Mouse (Mus musculus) CH12.LX (cell line): ENCODE results near the gene Gm8050. TPM values are rescaled to one million over a fixed set of nuclear protein-coding genes. Genes with fewer than 3 reads are reported as not detected.

Experiments
- polyA plus RNA-seq: library from polyadenylated mRNA; unstranded; fragments of >175 nt; gene quantifications from 2 replicates; pipeline ENCODE4 v1.2.1, GENCODE M21; 2012; ENCODE audit warnings: low read depth; ENCODE audit not compliant: insufficient read length
- total RNA-seq, 2 experiments: library from RNA; depleted of rRNA; stranded (reverse); fragments of 300-350 nt in 1 of 2; fragments of >200 nt in 1 of 2; gene quantifications; 2 replicates each; pipeline ENCODE4 v1.2.3; 2012 to 2014

Gene Gm8050
- total and polyA plus RNA-seq, 3 experiments: not detected

Other genes with a start within 250 kb of the Gm8050 start
- not detected in 2 replicates for gene Gm8356, start 183.0 kb downstream of the Gm8050 start, total RNA-seq (2012; rRNA removed)
- gene Gm8356, start 183.0 kb downstream of the Gm8050 start, total RNA-seq (2014; rRNA removed): not detected in 2 replicates
- not detected in 2 replicates for gene Gm8356, start 183.0 kb downstream of the Gm8050 start, polyA plus RNA-seq
- gene Gm3629, start 129.6 kb downstream of the Gm8050 start, total RNA-seq (2012; rRNA removed): not detected in 2 replicates
- gene Gm3629, start 129.6 kb downstream of the Gm8050 start, total RNA-seq (2014; rRNA removed): not detected in 2 replicates
- gene Gm3629, start 129.6 kb downstream of the Gm8050 start, polyA plus RNA-seq: not detected in 2 replicates
- not detected in 2 replicates for gene Gm3460, start 97.8 kb downstream of the Gm8050 start, total RNA-seq (2012; rRNA removed)
- gene Gm3460, start 97.8 kb downstream of the Gm8050 start, total RNA-seq (2014; rRNA removed): not detected in 2 replicates
- not detected in 2 replicates for gene Gm3460, start 97.8 kb downstream of the Gm8050 start, polyA plus RNA-seq
- not detected in 2 replicates for gene Gm10251, start 36.1 kb downstream of the Gm8050 start, total RNA-seq (2012; rRNA removed)
- not detected in 2 replicates for gene Gm10251, start 36.1 kb downstream of the Gm8050 start, total RNA-seq (2014; rRNA removed)
- gene Gm10251, start 36.1 kb downstream of the Gm8050 start, polyA plus RNA-seq: not detected in 2 replicates
- 0.42 and 0.46 TPM in 2 replicates for gene Gm3636, start 22.1 kb upstream of the Gm8050 start, total RNA-seq (2012; rRNA removed)
- 1.8 and 2.2 TPM in 2 replicates for gene Gm3636, start 22.1 kb upstream of the Gm8050 start, total RNA-seq (2014; rRNA removed)
- 0.79 and 1.0 TPM in 2 replicates for gene Gm3636, start 22.1 kb upstream of the Gm8050 start, polyA plus RNA-seq
- gene Gm8362, start 54.2 kb upstream of the Gm8050 start, total RNA-seq (2012; rRNA removed): not detected in 2 replicates
- gene Gm8362, start 54.2 kb upstream of the Gm8050 start, total RNA-seq (2014; rRNA removed): not detected in 2 replicates
- not detected in 2 replicates for gene Gm8362, start 54.2 kb upstream of the Gm8050 start, polyA plus RNA-seq
- gene Gm3642, start 120.1 kb upstream of the Gm8050 start, total RNA-seq (2012; rRNA removed): not detected in 2 replicates
- not detected in 2 replicates for gene Gm3642, start 120.1 kb upstream of the Gm8050 start, total RNA-seq (2014; rRNA removed)
- gene Gm3642, start 120.1 kb upstream of the Gm8050 start, polyA plus RNA-seq: not detected in 2 replicates
- gene Gm3667, start 169.7 kb upstream of the Gm8050 start, total RNA-seq (2012; rRNA removed): not detected in 2 replicates
- not detected in 2 replicates for gene Gm3667, start 169.7 kb upstream of the Gm8050 start, total RNA-seq (2014; rRNA removed)
- gene Gm3667, start 169.7 kb upstream of the Gm8050 start, polyA plus RNA-seq: not detected in 2 replicates